Mouse (Mus musculus) layer of hippocampus, postnatal 25 days (tissue): ENCODE data around the gene Tcap. TPM values are rescaled to one million over a fixed set of nuclear protein-coding genes. Genes with fewer than 3 reads are reported as not detected.
"Not testable (repeated sequence)": the region's sequence is repeated elsewhere in the genome, so short reads cannot be mapped to it uniquely, and the experiment has no call there.

ENCODE experiments used
- DNase-seq, 2 experiments: peaks; one replicate each; pipeline ENCODE4 v3.0.0; 2022; ENCODE audit warnings: mixed read lengths in 2 of 2, low spot score in 1 of 2; ENCODE audit errors: extremely low spot score in 1 of 2
- total RNA-seq, 2 experiments: library from RNA; stranded (reverse); gene quantifications; 2 replicates each; pipeline ENCODE4 v1.2.3; 2021

Tcap gene
- total RNA-seq, 2 experiments from 2014 or later: 0.66 to 0.76 TPM

DNA sequence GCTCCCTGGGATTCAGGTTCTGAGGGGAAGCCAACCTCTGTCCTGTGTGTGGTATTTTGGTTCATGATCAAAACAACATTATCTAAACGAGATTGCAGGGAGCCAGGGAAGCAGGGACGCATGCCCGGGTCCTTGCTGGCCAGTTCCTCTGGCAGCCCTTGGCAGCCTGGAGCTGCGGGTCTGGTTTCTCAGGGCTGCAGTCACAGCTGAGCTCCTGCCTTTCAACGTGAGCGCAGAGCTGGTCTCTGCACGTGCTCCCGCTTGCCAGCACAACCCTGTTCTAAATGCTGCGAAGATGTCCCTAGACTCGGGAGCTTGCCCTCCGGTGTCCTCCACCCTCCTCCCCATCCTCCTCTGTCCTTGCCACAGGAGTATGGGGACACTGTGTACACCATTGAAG is 5.8 kb upstream of the Tcap start:
- no peak for DNase-seq

DNA sequence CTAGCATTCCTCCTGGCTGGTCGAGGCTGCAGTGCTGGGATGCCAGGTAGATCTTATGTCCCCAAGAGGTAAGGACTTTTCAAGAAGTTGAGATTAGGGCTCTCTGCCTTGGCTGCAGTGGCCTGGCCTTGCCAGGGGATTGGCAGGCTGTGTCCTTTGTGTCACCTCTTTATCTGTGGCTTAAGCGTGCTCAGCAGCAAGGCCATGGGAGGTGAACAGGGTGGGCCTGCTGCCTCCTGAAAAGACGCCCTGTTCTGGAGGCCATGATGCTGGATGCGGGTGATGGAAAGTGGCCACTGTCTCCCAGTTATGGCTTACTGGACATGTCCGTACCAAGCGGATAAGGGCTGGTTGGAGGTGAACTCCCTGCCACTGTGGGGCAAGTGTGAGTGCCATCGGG is 4.2 kb upstream of the Tcap start:
- no peak for DNase-seq

DNA sequence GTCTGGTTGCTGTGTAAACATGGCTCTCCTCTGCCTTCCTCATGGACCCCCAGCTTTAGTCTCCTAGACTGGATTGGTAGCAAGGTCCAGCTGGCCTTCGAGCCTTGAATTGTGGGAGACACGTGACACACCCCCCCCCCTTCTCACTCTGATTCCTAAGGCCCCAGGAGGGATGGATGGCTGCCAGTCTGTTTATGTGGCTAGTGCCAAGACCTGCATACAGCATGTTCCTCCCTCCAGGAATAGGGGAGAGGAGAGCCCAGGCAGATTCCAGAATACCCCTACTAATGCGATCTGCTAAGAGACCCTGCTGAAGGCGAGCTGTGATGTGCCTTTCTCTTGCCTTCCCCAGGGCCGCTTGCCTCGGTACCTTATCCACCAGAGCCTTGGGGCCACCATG is 3.5 kb upstream of the Tcap start:
- no peak for DNase-seq

DNA sequence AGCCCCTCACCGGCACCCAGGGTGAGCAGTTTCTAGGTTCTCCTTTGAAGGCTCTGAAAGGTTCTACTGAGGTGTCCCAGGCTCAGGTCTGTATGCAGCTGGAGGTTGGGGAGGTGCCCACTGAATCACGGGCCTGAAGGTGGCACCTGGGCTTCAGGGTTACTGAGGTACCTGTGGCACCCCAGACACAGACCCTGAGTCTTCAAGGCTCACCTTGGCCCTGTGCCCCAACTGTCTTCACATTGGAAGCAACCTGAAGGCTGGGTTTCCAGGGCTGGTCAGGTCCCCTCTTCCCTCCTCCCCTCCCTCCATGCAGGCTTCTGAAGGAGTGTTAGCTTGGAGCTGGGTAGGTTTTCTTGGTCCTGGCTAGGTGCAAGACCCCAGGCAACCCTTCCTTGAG is 2.0 kb upstream of the Tcap start:
- no peak for DNase-seq

GRCm38 (mm10) chr11:98382405-98382804 is 1.2 kb upstream of the Tcap start:
- not testable (repeated sequence) for DNase-seq

- DNase-seq: no peak
Observed at GRCm38 (mm10) chr11:98384216-98384615, 605 bp downstream of the Tcap start.

DNA sequence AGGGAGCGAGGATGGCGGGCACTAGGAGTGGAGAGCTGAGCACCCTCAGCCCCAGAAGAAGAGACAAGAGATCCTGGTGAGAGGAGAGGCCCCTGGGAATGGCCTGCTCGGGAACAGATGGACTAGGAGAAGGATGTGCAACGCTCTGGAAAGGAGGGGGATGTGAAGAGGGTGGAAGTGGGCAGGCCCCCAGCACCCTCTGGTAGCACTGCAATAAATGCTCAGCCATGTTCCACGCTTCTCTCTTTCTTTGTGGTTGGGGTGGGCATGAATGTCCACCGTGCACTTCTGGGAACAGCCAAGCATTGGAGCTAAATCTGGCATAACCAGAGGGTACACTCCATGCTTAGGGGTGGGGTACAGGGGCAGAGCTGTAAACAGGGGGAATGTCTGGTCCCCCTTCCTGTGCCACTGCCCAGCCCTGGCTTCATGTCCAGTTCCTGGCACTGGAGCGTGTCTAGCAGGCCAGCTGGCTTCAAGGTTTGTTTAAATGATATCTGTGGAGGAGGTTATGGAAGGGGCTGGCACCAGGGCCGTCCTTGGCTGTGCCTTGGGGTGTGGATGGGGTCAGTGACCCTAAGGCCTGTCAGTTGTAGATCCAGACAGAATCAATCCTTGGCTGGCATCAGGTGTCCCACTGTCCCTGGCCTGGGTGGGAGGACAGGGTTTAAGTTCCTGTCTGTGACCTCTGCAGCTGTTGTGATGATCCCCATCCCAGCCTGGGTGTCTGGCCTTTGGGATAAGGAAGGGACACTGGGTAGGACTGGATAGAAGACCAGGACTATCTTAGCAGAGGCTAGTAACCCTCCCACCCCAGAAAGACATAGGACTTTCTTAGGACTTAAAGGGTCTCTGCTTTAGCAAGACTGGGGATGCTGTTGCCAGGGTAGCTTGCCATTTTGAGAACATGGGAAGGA is 1.4 kb downstream of the Tcap start:
- DNase-seq: no peak

- DNase-seq: no peak
Observed at GRCm38 (mm10) chr11:98385638-98386585, 2.3 kb downstream of the Tcap start, which contains the start of gene Pnmt. Gene Pnmt (plus strand): TSS chr11:98386450.

DNA sequence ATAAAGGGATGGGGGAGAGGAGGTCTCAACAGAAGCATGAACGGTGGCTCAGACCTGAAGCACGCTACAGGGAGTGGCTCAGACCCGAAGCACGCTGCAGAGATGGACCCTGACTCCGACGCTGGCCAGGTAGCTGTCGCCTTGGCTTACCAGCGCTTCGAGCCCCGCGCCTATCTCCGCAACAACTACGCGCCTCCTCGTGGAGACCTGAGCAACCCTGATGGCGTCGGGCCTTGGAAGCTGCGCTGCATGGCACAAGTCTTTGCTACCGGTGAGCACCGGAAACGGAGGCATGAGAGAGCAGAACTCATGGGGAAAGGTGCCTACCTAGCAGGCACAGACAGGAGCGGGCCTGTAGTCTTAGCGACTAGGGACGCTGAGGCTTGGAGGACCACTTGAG is 3.0 kb downstream of the Tcap start:
- no peak for DNase-seq

- DNase-seq: no peak
Observed at GRCm38 (mm10) chr11:98387056-98387577, 3.5 kb downstream of the Tcap start.

DNA sequence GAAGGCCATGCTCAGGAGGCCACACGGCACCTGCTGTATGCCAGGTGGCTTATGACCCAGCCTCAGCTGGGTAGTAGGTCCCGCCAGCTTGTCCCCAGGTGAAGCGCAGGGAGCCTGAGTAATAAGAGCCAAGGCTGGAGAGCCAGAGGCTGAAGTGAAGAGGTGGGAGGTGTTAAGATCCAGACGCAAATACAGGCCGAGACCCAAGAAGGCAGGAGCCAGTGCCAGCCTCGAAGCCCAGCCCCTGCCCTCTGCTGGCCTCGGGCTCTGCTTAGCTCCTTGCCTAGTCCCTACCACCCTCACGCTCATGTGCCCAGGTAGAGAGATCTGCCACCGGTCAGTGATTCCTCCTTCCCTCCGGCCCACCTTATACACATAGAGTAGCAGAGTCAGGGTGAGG is 4.7 kb downstream of the Tcap start:
- no peak for DNase-seq

DNA sequence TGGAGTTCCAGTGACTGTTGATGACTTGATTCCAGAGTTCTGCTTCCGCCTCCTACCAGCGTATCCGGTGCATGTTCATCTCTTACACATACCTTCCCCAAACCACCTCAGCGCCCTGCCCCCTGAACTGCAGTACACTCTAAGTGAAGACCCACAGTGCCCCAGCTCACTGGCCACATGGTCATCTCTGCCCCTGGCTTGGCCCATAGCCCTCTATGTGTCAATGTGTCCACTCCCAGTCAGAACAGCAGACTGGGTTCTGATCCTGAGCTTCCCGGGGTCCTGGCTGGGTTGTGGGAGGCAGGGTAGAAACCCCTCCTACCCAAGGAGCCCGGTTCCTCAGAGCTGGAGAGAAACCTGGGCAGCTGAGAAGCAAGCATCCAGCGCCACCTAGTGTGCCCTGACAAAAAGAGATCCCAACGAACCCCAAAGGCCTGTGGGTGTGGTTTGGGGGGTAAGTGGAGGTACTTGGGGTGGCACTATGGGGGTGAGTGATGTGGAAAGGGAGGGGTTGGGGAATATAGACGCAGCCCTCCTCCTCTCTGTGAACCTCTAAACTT is 5.7 kb downstream of the Tcap start:
- DNase-seq: peak in 1 of 2 experiments; percentile 67

DNA sequence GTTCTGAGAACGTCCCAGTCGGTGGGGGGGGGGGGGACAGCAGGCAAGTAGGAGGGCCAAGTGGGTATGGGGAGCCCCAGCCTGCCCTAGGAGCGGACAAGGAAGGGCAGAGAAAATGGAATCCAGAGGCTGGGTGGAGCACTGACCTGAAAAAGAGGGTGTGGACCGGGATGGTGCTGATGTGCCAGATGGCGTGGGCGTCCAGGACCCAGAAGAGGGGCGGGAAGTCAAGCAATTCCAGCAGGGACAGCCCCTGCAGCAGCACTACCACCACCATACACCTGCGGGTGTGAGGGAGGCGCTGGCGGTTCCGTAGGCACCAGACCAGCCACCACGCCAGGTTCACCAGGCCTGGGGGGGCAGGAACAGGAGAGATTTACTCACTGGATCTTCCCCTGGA is 6.5 kb downstream of the Tcap start:
- no peak for DNase-seq

DNA sequence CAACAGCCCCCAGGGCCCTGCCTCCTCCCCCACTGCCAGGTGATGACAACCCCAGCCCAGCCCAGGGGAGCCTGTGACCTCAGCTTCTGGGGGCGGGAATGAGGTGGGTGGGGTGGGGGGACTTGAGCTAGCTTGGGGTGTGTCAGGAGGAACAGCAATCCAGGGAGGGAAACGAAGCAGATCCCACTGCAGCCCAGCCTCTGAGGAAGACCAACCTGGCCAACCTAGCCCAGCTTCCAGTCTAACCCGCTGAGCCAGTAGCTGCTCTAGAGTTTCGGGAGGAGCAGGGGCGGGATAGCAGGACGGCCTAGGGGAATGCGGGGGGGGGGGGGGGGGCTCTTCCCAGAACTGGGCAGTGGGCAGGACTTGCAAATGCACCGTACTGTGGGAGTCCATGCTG is 8.4 kb downstream of the Tcap start:
- no peak for DNase-seq

GRCm38 (mm10) chr11:98392645-98393044 is 9.0 kb downstream of the Tcap start:
- DNase-seq: no peak

- DNase-seq: no peak
Observed at GRCm38 (mm10) chr11:98393317-98393716, 9.7 kb downstream of the Tcap start.

- DNase-seq: no peak
Observed at GRCm38 (mm10) chr11:98394301-98394700, 10.7 kb downstream of the Tcap start.

DNA sequence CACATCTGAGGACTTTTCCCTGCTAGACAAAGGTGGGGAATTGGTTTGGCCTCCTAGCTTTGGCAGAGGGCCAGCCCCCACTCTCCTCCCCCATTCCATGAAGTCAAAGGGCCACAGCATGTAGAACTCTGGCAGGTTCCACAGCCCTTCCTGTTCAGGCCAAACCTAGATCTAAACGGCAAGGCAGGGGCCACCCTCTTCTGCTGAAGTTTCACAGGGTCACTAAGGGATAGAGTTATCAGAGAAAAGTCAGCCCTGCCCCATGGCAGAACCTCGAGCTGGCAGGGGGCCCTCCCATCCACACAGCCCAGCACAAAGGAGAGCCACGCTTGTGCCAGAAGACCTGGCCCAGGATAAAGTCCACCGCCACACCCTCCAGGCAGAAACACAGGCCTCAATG is 11.4 kb downstream of the Tcap start:
- DNase-seq: no peak

- no peak for DNase-seq
Observed at GRCm38 (mm10) chr11:98397946-98398345, 14.3 kb downstream of the Tcap start.

- DNase-seq: peak; percentile 68 to 87
Observed at GRCm38 (mm10) chr11:98400161-98400726, 16.6 kb downstream of the Tcap start, which contains the start of gene Pgap3. Gene Pgap3 (minus strand): TSS chr11:98400490.
